Mouse (Mus musculus): Measurements from ENCODE around the gene Ntn4.
"Not testable (repeated sequence)": the region's sequence is repeated elsewhere in the genome, so short reads cannot be mapped to it uniquely, and the experiment has no call there.

The Ntn4 gene

DNA sequence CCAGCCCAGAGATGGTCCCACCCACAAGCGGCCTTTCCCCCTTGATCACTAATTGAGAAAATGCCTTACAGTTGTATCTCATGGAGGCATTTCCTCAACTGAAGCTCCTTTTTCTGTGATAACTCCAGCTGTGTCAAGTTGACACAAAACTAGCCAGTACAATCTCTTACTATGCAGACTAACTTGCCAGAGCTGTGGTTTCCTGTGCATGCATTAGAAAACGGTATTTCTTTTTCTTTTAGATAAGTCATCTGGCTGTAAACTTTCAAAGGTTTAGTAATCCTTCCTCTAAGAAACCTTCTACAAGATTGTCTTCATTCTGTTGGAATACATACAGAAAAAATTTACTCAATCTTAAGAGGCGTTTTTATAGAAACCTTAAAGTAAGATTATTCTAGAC lies 44.9 kb downstream of the Ntn4 start:
- DNase-seq: not testable (repeated sequence)

DNA sequence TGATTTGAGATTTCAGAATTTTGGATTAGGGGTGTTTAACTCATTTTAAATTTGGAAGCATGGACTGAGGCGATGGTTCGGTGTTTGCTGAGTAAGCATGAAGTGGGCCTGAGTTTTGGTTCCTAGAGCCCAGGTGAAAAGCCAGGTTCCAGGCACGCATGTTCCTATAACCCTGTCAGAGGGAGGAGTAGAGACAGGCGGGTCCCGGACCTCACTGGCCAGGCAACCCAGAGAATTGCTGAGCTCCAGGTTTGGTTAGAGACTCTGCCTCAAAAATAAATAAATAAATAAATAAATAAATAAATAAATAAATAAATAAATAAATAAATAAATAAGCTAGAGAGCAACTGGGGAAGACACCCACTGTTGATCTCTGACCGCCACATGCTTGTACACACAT lies 46.1 kb downstream of the Ntn4 start:
- no peak for DNase-seq

GRCm38 (mm10) chr10:93687781-93688180 lies 47.3 kb downstream of the Ntn4 start:
- no peak for DNase-seq

GRCm38 (mm10) chr10:93688306-93689171 lies 48.1 kb downstream of the Ntn4 start:
- peak; percentile 19 for DNase-seq

GRCm38 (mm10) chr10:93691344-93691743 lies 50.9 kb downstream of the Ntn4 start:
- DNase-seq: no peak

DNA sequence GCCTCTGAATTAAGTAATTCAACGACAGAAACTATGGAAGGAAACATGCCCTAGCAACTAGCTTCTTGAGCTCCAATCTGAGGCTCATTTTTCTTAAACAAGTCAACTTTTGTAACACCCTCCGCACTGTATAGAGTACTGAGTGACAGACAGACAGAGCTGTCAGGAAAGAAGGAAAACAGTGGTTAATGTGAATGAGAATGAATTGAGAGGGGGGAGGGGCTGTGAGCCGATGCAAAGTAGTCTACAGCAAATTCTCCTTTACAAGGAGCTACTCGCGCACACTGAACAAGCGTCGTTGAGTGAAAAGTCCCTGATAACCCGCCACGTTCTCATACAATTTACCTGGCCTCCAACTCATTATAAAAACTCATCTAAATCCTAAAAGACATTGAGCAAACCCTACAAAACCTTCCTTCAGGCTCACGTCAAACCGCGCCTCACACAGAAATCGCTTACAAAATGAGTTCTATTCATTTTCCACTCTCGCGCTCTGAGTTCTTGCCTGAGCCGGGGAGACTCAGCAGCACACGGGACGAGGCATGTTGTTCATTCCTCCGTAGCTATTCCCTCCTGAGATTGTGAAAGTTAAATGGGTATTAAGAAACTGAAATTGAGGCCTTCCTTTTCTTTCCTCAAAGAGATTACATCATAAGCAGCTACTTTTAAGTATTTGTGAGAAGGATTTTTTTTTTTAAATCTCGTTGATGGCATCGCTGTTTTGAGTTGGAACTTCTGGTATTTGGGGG lies 54.7 kb downstream of the Ntn4 start:
- no peak for DNase-seq

- no peak for DNase-seq
These were observed 55.5 kb downstream of the Ntn4 start for GRCm38 (mm10) chr10:93696001-93696400.

DNA sequence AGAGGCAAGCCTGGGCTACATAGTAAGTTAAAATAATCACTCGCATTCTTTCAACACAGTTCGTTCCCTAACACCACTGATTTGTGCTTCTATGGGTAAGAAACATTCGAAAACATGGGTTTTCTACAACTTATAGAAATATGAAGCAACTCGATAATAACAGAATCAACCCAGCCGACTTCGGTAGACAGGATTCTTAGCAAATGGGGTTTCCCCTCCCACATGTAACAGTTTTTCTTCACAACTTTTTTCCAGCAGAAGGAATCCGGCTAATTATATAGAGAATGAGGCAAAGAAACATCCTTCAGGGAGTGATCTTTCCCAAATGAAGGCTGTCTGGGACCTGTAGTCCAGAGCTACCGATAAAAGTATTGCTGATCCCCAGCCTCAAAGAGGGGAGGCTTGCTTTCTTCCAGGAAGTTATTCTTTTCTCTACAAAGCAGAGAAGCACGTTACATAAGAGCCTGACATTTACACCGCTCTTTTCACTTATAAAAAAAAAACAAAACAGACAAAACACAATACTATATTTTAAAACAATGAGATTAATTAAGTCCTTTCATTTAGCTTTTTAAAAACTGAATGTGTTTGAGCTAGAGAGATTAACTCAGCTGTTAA lies 57.5 kb downstream of the Ntn4 start:
- no peak for DNase-seq

DNA sequence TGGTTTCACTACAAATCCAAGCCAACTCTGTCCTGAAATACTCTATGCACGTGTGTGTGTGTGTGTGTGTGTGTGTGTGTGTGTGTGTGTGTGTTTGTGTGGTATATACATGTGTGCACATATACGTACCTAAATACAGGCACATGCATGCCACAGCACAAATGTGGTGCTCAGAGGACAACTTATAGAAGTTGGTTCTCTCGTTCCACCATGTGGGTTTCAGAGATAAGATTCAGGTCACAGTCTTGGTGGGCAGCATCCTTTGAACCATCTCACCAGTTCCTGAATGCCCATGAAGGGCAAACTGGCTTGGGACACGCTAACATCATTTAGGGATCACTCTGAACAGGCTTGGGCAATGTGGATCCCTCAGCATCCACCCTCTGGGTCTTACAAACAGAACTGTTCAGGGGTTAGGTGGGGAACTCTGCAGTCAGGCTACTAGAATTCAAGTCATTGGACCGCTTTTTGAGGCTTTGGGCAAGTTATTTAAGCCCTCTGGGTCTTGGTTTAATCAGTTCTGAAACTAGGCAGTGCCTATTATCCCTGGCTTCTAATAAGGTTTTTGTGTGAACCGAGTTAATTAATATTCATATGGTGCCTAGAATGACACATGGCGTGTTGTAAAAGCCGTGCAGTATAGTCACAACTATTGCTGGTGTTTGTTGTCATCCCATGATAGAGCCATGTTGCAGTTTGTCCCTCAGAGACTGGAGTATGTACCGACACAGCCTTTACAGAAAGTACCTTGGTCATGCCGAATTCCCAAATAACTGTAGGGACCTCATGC lies 59.4 kb downstream of the Ntn4 start:
- no peak for DNase-seq

- DNase-seq: no peak
These were observed 60.3 kb downstream of the Ntn4 start for GRCm38 (mm10) chr10:93700589-93701363.

DNA sequence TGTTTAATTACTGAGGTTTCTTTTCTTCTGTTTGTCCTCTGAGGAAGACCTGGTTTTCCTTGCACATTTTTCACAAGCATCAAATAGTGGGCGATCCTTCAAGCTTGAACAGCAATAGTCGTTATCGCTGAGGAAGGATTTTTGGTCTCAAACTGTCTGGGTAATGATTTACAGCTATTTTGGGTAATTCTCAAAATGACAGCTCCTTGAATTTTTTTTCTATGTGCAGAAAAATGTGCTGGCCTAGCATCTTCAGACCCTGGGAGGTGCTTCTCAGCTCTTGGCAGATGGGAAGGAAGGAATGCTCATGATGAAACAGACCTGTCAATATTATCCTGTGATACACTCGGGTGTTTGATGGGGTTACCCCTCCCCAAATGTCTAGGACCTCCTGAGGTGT lies 63.5 kb downstream of the Ntn4 start:
- no peak for DNase-seq

DNA sequence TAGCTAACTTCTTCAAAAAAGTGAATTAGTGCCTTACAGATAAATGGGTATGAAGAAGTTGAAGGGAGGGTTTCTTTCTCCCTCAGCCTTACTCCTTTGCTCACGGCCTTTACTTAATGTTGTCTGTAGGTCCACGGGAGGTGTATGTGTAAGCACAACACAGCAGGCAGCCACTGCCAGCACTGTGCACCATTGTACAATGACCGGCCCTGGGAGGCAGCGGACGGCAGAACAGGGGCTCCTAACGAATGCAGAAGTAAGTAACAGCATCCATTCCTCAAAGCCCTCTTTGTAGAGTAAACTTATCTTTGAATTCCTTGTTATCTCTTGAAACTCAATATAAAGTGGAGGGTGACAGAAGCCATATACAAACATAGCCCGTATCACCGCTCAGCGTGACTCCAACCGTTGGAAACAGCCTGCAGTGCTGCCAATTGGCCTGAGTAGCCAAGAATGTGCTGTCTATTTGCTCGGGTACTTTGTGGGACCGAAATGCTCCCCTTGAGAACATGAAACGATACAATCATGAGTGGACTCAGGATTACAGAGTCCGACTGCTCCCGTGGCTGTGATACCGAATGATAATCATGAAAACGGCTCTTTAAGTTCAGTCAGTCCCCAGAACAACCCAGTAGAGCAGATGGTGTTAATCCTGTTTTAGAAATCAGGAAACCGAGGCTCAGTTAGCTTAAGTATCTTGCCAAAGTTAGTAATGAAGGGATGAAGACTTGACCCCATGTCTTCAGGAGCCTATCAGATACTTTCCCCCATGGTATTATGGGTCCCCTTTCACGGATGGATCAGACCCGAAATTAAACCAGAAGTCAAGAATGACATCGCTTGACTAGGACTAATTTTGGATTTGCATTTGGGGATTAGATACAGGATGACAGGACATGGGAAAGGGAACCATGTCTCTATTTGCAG lies 66.9 kb downstream of the Ntn4 start:
- no peak for DNase-seq

DNA sequence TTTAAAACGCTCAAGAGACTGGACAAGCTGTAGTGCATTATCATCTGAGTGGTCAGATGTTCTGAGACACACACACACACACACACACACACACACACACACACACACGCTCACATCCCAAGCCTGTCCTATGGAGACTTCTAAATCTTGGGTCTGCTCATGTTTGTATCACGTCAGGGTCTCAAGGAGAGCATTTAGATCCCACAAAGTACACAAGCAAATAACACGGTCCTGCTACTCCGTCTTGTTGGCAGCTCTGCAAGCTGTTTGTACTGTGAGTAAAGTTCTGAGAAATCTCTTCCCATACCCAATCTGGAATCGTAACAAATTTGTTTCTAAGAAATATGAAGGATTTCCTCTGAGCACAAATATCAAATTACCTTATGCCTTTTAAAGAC lies 67.6 kb downstream of the Ntn4 start:
- DNase-seq: no peak

DNA sequence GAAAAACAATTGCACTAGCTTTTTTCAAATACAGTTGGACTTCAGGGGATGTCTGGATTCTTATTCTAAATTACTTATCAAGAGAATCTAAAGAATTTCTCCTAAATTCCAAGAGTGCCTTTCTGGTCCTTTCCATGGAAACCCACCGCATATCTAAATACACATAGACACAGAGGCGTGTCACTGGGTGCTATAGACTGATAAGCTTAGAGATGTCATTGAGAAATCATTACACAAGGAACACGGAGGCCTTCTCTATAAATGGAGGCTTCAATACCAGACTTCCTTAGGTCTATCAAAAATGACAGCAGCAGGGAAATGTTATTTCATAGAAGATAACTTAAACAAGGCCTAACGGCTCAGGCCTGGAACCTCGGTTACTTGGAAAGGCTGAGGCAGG lies 68.0 kb downstream of the Ntn4 start:
- no peak for DNase-seq

GRCm38 (mm10) chr10:93709536-93709935 lies 69.1 kb downstream of the Ntn4 start:
- no peak for DNase-seq

DNA sequence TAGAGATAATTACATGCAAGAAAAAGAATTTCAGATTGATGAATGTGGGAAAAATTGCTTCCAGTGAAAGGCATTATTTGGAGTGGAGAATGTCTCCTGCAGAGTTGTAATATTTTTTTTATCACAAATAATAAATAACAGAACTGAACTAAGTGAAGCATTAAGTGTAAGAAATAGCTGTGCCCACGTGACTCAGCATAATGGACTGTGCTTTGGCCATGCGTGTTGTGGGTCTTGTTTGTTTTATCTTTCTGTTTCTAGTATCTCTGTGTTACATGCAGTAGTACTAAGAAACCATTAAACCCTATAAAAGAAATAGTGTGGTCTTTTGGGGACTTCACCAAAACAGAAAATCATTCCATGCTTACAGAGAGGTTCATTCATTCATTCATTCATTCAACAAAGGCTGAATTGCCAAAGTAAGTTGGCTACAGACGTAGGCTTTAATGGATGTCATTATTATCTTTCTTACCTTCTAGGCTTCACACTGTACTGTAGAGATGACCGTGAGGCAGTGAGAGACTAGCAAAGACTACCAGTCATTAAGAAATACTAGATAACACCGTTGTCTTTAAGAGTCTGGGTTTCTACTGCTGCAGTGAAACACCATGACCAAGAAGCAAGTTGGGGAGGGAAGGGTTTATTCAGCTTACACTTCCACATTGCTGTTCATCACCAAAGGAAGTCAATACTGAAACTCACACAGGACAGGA lies 81.3 kb downstream of the Ntn4 start:
- no peak for DNase-seq

DNA sequence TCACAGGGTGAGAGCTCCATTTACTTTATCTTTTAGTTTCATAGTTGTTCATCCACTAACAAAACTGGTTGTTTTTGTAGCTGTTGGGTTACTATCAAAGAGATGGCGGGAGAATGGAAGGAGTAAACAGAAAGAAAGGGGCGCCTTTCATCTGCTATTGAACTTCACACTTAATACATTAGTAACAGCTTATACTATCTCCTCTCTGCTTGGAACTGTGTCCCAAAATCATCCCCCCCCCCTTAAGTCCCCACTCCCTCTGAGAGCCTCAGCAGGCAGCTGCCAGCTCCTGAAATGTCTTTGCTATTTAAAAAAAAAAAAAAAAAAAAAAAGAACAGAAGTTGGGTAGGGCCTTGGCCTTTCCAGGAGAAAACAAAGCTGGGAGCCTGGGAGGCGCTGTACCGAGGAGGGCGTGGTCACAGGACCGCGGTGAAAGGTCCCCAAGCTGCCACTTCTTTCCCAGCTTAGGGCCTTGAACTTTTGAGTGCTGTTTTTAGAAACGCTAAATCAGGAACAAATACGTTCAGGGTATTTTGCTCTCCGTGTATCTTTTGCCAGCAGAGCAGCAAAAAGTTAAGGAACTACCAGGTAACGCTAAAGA lies 83.6 kb downstream of the Ntn4 start:
- DNase-seq: no peak

- DNase-seq: no peak
These were observed 87.7 kb downstream of the Ntn4 start for GRCm38 (mm10) chr10:93728131-93728530.

DNA sequence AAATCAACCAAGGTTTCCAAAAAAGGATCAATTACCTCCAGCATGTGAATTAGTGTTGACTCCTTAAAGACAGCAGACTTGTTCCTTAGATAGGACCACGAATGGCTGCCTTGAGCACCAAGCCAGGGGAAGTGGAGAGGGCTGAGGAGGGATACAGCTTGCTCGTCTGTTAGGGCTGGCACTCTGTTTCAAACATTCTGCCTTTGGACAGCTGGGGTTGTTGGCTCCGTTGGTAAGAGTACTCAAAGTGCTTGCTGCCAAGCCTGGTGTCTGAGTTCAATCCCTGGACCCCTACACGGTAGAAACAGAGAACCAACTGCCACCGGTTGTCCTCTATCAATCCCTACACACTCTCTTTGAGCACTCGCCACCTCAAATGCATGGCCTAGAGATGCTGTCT lies 90.0 kb downstream of the Ntn4 start:
- no peak for DNase-seq

DNA sequence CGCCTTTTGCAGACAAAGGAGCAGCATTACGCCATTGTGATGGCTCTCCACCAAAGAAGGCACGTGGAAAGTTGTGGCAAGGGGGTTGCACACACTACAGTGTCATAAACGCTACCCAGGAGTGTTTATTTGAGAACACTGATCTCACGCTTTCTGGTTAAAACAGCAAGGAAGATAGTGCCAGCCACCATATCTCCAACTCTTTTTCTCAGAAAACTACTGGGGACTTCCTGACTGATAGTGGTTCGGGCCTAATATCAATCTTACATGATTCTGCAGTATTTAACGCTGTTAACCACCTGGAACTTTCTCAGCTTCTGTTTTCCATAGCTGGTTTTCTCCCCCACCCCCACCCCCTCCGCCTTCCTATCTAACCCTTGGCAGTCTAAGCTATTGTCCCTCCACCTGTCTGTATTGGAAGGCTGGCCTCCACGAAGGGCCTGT lies 90.8 kb downstream of the Ntn4 start:
- no peak for DNase-seq
